Mouse (Mus musculus) kidney, embryonic 14.5 days (tissue): ENCODE measurements around the gene Coq8b. TPM values are rescaled to one million over a fixed set of nuclear protein-coding genes. Genes with fewer than 3 reads are reported as not detected.

ENCODE experiments used
- ATAC-seq: fragments of 200-750 bp; cut with Nextera tagmentation; 2 replicates; pipeline ENCODE4 v1.8.0; 2017; ENCODE audit warnings: moderate number of reproducible peaks, mild to moderate bottlenecking, moderate TSS enrichment, moderate library complexity; ENCODE audit not compliant: low FRiP score, low TSS enrichment
- H3K27ac ChIP-seq: fragments of 300-500 bp; sonication (generic); 2 replicates; pipeline ENCODE4 v1.5.1; 2014; ENCODE audit warnings: low read depth, mild to moderate bottlenecking, low read length, moderate library complexity, mixed read lengths
- H3K27me3 ChIP-seq: fragments of 300-500 bp; sonication (generic); 2 replicates; pipeline ENCODE4 v1.6.1; 2014; ENCODE audit warnings: mild to moderate bottlenecking, low read length; ENCODE audit not compliant: control insufficient read depth, insufficient read depth
- H3K36me3 ChIP-seq: fragments of 300-500 bp; sonication (generic); 2 replicates; pipeline ENCODE4 v1.6.1; 2014; ENCODE audit warnings: low read length, mixed read lengths; ENCODE audit not compliant: control insufficient read depth, insufficient read depth
- H3K4me1 ChIP-seq: fragments of 300-500 bp; sonication (generic); 2 replicates; pipeline ENCODE4 v1.6.1; 2014; ENCODE audit warnings: low read length, mixed read lengths; ENCODE audit not compliant: control insufficient read depth, insufficient read depth
- H3K4me2 ChIP-seq: fragments of 300-500 bp; sonication (generic); replicated peaks from 2 replicates; pipeline ENCODE4 v1.6.1; 2014; ENCODE audit warnings: low read depth, mild to moderate bottlenecking, low read length
- H3K4me3 ChIP-seq: fragments of 300-500 bp; sonication (generic); 2 replicates; pipeline ENCODE4 v1.5.1; 2014; ENCODE audit warnings: mild to moderate bottlenecking, low read length
- H3K9ac ChIP-seq: fragments of 300-500 bp; sonication (generic); 2 replicates; pipeline ENCODE4 v1.6.1; 2014; ENCODE audit warnings: low read depth, mild to moderate bottlenecking, low read length, moderate library complexity
- H3K9me3 ChIP-seq: fragments of 300-500 bp; sonication (generic); 2 replicates; pipeline ENCODE4 v1.6.1; 2016; ENCODE audit warnings: low read length; ENCODE audit not compliant: control insufficient read depth
- WGBS: fragments of 180-500 bp; shearing (Covaris S2); extraction: QIAGEN DNeasy Blood & Tissue Kit; methylation state at CpG from one replicate; pipeline ENCODE4 v1.1.7; 2014; 5-methylcytosine and 5-hydroxymethylcytosine counted together
- polyA plus RNA-seq: library from polyadenylated mRNA; unstranded; fragments of >200 nt; fragmentation: Nextera tagmentation; extraction: Ambion mirVana; gene quantifications from 2 replicates; pipeline ENCODE4 v1.2.1, GENCODE M21; 2014

Coq8b gene
- polyA plus RNA-seq, 1 experiment from 2014 or later, result 17.1 TPM

- H3K36me3 ChIP-seq, result peaks cover 24% of the 10 kb centered on the region
- WGBS, result 92% methylated on average over 8 of the region's 8 CpGs
- no peaks in the 10 kb centered on the region for H3K27me3 ChIP-seq
These were observed 35.2 kb upstream of the Coq8b start for GRCm38 (mm10) chr7:27197634-27198033.

GRCm38 (mm10) chr7:27198355-27198754, 34.5 kb upstream of the Coq8b start:
- ATAC-seq, result no peak
- H3K27ac ChIP-seq, result no peak overlapping the region
- no peaks in the 10 kb centered on the region for H3K27me3 ChIP-seq
- peaks cover 24% of the 10 kb centered on the region for H3K36me3 ChIP-seq
- H3K4me1 ChIP-seq, result peaks cover 12% of the 10 kb centered on the region; the same call in 1 of the 2 replicates
- no peak overlapping the region for H3K9ac ChIP-seq
- H3K4me2 ChIP-seq, result no peak overlapping the region
- no peaks in the 10 kb centered on the region for H3K9me3 ChIP-seq
- no peak overlapping the region for H3K4me3 ChIP-seq

More at GRCm38 (mm10) chr7:27197634-27198033, 35.2 kb upstream of the Coq8b start:
- Histone ChIP-seq H3K4me1 (peaks cover 12% of the 10 kb centered on the region; the same call in 1 of the 2 replicates), H3K4me2 (no peak overlapping the region), H3K9me3 (no peaks in the 10 kb centered on the region), H3K27ac (no peak overlapping the region), H3K4me3 (no peak overlapping the region), H3K9ac (no peak overlapping the region)
- no peak for ATAC-seq

DNA sequence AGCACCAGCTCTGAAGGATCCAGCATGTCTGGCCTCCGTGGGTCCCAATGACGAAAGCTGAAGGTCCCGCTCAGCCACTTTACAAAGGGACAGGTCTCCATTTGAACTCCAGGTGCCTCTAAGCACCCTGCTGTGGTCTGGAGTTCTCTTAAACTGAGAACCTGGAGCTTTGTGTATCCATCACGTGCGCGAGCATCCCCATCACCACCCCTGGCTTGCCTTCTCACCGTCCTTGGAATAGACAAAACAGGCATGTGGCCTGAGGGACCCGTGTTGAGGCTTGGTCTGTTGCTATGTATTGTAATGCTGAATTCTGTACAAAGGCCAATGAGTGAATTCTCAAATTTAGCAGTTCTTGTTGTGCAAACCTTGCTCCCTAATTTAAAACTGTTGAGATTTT, 34.0 kb upstream of the Coq8b start:
- Histone ChIP-seq H3K9ac (no peak overlapping the region), H3K27ac (no peak overlapping the region), H3K4me1 (peaks cover 12% of the 10 kb centered on the region; the same call in 1 of the 2 replicates), H3K9me3 (no peaks in the 10 kb centered on the region), H3K36me3 (peaks cover 24% of the 10 kb centered on the region), H3K27me3 (no peaks in the 10 kb centered on the region), H3K4me3 (no peak overlapping the region), H3K4me2 (no peak overlapping the region)
- 93% methylated on average over 8 of the region's 8 CpGs for WGBS
- ATAC-seq, result no peak

DNA sequence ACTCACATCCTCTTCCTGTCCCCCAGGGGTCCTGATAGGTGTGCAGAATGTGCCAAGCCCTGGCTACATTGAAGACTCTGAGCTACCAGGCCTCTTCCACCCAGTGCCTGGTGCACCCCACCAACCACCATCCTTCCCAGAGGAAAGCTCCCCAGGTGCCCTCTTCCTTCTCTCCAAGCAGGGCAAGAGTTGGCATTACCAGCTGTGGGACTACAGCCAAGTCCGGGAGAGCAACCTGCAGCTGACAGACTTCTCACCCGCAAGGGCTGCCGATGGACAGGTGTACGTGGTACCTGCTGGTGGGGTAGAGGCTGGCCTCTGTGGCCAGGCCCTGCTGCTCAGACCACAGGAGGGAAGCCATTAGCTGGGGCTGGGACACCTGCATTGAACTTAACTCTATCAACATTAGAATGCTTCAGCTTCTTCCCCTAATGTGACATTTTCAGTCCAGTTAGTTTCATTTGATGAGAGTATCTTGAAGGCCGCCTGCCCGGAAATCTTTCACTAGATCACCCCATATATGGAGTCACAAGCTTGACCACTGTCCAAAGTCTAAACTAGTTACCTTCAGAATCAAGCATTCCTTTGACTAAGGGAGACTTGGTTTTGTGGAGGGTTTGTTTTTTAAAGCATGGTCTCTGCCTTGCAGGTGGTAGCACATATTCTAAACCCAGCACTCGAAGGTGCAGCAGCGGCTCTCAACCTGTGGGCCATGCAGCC, 28.9 kb upstream of the Coq8b start:
- no peak overlapping the region for H3K27ac ChIP-seq
- H3K27me3 ChIP-seq, result no peaks in the 10 kb centered on the region
- ATAC-seq, result no peak
- H3K4me1 ChIP-seq, result no peaks in the 10 kb centered on the region
- no peak overlapping the region for H3K4me2 ChIP-seq
- H3K4me3 ChIP-seq, result no peak overlapping the region
- no peaks in the 10 kb centered on the region for H3K9me3 ChIP-seq
- H3K9ac ChIP-seq, result no peak overlapping the region
- 96% methylated on average over 8 of the region's 8 CpGs for WGBS
- peaks cover 48% of the 10 kb centered on the region for H3K36me3 ChIP-seq

- Histone ChIP-seq H3K27ac (no peak overlapping the region), H3K4me3 (no peak overlapping the region), H3K9me3 (no peaks in the 10 kb centered on the region), H3K4me1 (no peaks in the 10 kb centered on the region), H3K27me3 (no peaks in the 10 kb centered on the region), H3K36me3 (peaks cover 57% of the 10 kb centered on the region), H3K9ac (no peak overlapping the region), H3K4me2 (no peak overlapping the region)
- WGBS, result 93% methylated on average over 2 of the region's 2 CpGs
- no peak for ATAC-seq
These were observed 20.2 kb upstream of the Coq8b start for GRCm38 (mm10) chr7:27212626-27213025.

DNA sequence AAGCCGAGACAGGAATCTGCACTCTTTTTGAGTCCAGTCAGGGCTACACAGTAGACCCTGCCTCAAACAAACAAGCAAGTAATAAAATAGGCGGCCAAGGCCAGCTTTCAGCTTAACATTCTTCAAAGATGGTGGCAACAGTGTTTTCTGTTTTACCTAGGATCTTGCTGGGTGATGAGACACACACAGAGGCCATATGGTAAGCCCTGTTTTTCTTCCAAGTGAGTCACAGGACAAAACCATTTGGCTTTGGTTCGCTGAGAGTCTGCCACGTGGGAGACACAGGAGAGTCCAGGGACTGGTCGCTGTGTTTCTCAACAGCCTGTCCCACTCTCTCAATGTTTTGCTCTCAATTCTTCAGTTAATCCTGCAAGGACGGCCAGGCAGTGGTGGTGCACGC, 14.2 kb upstream of the Coq8b start:
- 0 out of 2 replicates have a peak, but pooled peaks cover under 1% of the 10 kb centered on the region for H3K4me1 ChIP-seq
- no peak overlapping the region for H3K4me3 ChIP-seq
- no peak overlapping the region for H3K9ac ChIP-seq
- H3K27ac ChIP-seq, result no peak overlapping the region
- no peak overlapping the region for H3K4me2 ChIP-seq
- no peak for ATAC-seq
- no peaks in the 10 kb centered on the region for H3K9me3 ChIP-seq
- WGBS, result 66% methylated on average over 7 of the region's 7 CpGs
- no peaks in the 10 kb centered on the region for H3K27me3 ChIP-seq
- peaks cover 21% of the 10 kb centered on the region for H3K36me3 ChIP-seq

- 61% methylated on average over 11 of the region's 11 CpGs for whole genome bisulfite sequencing
These were observed 12.9 kb upstream of the Coq8b start for GRCm38 (mm10) chr7:27219937-27220336.

GRCm38 (mm10) chr7:27221939-27222338, 10.9 kb upstream of the Coq8b start:
- H3K4me1 ChIP-seq, result peaks cover 27% of the 10 kb centered on the region
- no peak overlapping the region for H3K27ac ChIP-seq
- no peak overlapping the region for H3K4me3 ChIP-seq
- H3K27me3 ChIP-seq, result no peaks in the 10 kb centered on the region
- H3K9ac ChIP-seq, result no peak overlapping the region
- H3K9me3 ChIP-seq, result no peaks in the 10 kb centered on the region
- no peak overlapping the region for H3K4me2 ChIP-seq
- whole genome bisulfite sequencing, result 65% methylated on average over 6 of the region's 6 CpGs
- no peak for ATAC-seq
- H3K36me3 ChIP-seq, result peaks cover 10% of the 10 kb centered on the region; the same call in 1 of the 2 replicates

More at GRCm38 (mm10) chr7:27219937-27220336, 12.9 kb upstream of the Coq8b start:
- Histone ChIP-seq H3K4me1 (peaks cover 10% of the 10 kb centered on the region; the same call in 1 of the 2 replicates), H3K4me3 (no peak overlapping the region), H3K27me3 (no peaks in the 10 kb centered on the region), H3K9me3 (no peaks in the 10 kb centered on the region), H3K36me3 (peaks cover 13% of the 10 kb centered on the region; the same call in 1 of the 2 replicates), H3K27ac (no peak overlapping the region), H3K4me2 (no peak overlapping the region), H3K9ac (no peak overlapping the region)
- ATAC-seq, result 0 out of 2 replicates have a peak, but pooled peaks have one; percentile 15

GRCm38 (mm10) chr7:27222538-27222937, 10.3 kb upstream of the Coq8b start:
- Histone ChIP-seq H3K36me3 (peaks cover 8% of the 10 kb centered on the region; the same call in 1 of the 2 replicates), H3K4me2 (no peak overlapping the region), H3K9me3 (no peaks in the 10 kb centered on the region), H3K9ac (no peak overlapping the region), H3K4me3 (no peak overlapping the region), H3K4me1 (peaks cover 32% of the 10 kb centered on the region), H3K27me3 (no peaks in the 10 kb centered on the region), H3K27ac (no peak overlapping the region)
- 52% methylated on average over 1 of the region's 1 CpGs for WGBS
- ATAC-seq, result no peak
